Mouse (Mus musculus) T-helper 2 cell (primary cell): ENCODE results near the gene Gm28434.

Source experiments
- in situ Hi-C: fragments of 300-600 bp; cut with MboI, MseI; formaldehyde crosslinking; loops from one replicate; pipeline ENCODE4 v1.15.1; 2025; ENCODE audit warnings: high pct_unique_total_duplicates

Gm28434 gene

GRCm38 (mm10) chr5:87969201-87969600 is at the start of gene Gm28434, which contains the start of gene 2310003L06Rik:
Gene Gm28434, plus strand, starts transcription at chr5:87969517.
Gene 2310003L06Rik, plus strand, starts transcription at chr5:87969459.
- in situ Hi-C loops, result no loop called here

- in situ Hi-C loops, result no loop called here
These were observed 43.9 kb upstream of the Gm28434 start, which contains the start of gene Csn3 for GRCm38 (mm10) chr5:87925372-87925771. Gene Csn3, plus strand, starts transcription at chr5:87925579.

- in situ Hi-C loops, result no loop called here
These were observed 37.7 kb upstream of the Gm28434 start for GRCm38 (mm10) chr5:87931603-87932002.

DNA sequence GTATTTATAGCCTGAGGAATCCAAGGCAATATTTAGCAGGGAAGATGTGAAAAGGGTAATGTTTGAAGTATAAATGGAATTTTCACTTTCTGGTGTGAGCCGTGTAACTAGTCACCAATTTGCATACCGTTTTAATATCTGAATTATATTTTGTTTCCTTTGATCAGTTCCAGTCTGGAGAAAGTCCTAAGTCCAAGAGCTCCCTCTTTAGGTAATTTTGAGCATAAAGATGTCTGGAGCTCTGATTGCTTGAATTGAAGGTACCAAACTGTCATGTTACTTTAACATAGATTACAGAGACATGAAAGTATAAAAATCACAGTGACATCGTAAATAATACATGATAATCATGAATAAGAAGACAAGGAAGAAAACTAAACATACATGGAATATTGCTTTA is 28.6 kb upstream of the Gm28434 start:
- in situ Hi-C loops, result no loop called here

DNA sequence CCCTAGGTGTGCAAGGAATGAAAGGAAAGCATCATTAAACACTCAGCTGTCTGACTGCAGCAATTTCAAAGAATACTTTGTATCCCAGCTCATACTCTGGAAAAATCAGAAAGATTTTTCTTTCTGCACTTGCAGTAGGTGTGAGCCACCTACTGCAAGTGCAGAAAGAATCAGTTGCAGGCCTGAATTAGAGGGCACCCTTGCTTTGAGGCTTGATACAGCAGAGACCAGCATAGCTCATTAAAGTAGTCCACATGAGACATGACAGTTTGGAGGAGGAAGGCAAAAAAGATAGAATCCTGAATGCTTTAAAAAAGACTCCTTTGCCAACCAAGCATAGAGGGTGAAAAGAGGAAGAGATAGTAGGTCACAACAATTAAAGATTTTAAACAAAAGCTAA is 26.8 kb upstream of the Gm28434 start:
- in situ Hi-C loops, result no loop called here

GRCm38 (mm10) chr5:87951836-87952235 is 17.5 kb upstream of the Gm28434 start:
- in situ Hi-C loops, result no loop called here

DNA sequence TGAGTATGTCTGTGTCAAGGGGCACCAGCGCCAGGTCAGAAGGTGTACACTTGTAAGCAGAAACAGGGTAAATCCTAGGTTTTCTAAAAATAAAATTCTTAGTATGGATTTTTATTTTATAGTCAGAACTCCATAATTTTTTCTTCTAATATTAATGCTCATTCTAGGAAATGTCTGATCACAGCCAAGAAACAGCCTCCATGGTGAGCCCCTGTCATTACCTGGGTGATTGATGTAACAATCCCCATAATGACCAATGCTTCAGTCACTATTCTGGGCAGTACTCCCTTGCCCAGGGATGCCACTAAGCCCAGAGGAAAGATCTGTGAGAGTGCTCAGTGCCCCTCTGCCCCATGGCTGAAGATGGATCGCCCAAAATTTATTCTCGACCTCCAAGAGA is 9.8 kb downstream of the Gm28434 start, which contains the start of gene Cabs1:
TSS of gene Cabs1 (plus strand) at position 301 of the 400 bp plus-strand sequence.
- in situ Hi-C loops, result no loop called here

DNA sequence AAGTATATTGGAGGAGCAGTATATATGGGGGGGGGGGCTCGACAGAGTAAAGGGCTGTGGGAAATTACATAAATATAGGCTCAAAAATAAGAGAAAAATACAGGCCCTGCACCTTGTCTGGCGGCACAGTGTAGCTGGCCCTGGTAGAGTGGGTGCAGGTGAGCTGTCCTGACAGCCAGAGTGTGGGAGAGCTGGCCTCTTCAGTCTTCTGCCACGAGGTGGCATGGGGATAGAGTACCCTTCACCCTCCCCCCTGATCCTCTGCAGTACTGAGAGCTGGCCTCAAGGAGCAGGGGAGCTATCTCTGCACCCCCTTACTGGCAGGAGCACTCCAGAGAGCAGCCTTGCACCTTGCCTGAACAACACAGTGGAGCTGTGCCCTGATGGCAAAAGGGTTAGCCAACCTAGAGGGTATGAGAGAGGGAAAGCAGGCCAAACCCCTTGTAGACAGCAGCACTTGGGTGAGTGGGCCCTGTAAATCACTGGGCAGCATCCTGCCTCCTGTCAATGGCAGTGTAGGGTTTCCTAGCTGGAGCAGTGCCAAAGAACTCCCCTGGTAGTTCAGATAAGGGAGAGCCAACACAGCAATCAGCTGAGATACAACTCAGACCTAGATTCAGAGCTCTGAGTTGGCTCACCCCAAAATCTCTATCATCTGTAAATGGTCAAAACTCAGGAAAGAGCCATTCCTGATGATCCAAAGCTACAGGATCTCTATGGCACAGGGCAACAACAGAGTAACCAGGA is 13.3 kb downstream of the Gm28434 start:
- in situ Hi-C loops, result no loop called here

GRCm38 (mm10) chr5:88002249-88002648 is 32.9 kb downstream of the Gm28434 start, which contains the start of gene Smr3a:
Gene Smr3a, plus strand, starts transcription at chr5:88002549.
- in situ Hi-C loops, result no loop called here

GRCm38 (mm10) chr5:88005241-88005640 is 35.9 kb downstream of the Gm28434 start:
- in situ Hi-C loops, result no loop called here
